Mouse (Mus musculus): ENCODE data around the gene Efcab6.
A peak's percentile ranks its signal among the peaks of the same experiment; 100 is the strongest.

Gene Efcab6

DNA sequence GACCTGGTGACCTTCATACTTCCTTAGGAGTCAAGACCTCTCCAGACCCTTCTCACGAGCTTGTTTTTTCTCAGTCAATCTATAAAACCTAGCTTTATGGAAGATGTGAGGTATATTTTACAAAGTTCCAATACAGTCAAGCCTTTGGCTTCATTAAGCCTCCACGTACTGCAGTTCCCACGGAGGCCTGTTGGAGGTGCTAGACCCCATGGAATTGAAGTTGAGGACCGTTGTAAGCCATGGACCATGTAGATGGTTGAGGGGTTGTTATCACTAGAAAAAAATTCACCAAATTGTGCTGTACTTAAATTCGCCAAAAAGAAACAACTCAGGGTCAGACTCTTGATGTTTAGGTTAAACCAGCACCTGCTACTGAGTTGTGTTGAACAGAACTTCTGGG lies 9.1 kb downstream of the Efcab6 start:
- DNase-seq, result no peak

DNA sequence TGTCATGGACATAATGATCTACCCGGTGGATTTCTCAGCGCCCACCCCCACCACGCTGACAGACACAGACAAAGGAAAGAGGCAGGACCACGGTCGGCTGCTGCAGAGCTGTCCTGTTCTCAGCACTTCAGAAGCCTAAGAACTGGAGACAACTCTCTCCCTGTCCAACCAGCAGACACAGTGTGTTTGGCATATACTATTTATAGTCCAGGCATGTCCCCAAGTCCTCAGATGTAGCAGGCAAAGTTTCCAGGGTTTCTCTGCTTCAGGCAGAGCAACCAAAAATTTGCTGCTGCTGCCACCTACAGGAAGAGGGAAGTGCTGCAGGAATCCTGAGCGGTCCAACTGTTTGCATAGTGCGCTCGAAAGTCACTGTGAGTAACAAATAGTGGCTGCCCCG lies 11.3 kb downstream of the Efcab6 start:
- DNase-seq, result peak; percentile 87

DNA sequence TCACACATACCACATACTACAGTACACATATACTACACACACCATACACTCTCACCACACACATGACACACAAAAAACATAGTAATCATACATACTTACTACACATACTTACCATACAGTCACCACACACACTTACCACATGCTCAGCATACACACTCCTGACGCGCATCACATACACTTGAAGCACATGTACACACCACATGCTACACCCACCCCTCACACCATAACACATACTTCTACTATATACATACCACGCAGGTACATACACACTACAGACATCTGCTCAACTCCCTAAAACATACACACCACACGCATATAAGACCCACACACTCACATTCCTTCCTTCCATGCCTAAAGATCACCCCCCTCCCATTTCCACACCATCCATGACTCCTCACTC lies 11.9 kb downstream of the Efcab6 start:
- DNase-seq, result no peak

DNA sequence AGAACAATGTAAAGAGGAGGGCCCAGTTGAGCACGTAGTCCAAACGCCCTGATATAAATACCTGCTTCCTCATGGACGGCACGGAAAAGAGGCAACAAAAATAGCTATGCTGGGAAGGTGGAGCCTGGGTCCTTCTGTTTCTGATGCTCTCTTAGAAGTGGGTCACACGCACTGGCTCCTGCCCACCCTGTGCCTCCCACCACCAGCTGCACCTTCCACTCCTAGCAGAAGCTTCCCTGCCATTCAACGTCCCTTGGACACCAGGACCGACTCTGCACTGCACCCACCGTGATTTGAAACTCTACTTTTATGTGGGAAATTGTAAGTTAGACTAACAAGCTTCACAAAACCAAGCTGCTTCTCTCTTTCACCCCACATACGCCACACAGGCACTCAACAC lies 12.8 kb downstream of the Efcab6 start:
- DNase-seq, result no peak

DNA sequence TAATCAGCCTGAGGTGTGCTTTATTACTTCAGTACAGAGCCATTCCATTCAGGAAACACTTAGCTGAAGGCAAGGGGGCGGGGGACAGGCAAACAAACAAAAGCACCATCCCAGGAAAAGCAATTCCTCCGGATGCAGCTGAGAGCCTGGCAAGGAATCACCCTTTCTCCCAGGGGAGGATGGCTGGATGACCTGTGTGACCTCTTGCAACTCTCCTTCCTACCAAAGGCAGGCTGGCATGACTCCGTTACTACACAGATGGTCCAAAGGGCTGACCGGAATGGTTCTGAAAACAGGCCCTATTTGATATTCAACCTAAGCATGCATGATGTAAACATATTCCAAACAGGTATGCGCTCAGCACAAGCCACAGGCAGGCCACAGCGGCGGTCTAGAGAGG lies 15.6 kb downstream of the Efcab6 start:
- no peak for DNase-seq

DNA sequence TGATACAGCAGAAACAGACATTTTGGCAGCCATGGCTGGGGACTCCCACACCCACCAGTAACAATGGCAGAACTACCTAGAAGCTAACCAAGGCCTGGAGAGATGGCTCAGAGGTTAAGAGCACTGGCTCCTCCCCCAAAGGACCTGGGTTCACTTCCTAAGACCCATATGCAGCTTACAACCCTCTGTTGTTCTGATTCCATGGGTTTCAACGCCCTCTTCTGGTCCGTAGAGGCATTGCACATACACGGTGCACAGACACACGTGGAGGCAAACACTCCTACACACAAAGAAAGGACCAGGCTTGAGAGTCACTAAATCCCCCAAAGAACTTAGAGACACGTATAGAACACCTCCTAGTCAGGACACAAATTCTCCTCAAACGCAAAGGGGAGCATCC lies 19.6 kb downstream of the Efcab6 start:
- DNase-seq, result no peak

DNA sequence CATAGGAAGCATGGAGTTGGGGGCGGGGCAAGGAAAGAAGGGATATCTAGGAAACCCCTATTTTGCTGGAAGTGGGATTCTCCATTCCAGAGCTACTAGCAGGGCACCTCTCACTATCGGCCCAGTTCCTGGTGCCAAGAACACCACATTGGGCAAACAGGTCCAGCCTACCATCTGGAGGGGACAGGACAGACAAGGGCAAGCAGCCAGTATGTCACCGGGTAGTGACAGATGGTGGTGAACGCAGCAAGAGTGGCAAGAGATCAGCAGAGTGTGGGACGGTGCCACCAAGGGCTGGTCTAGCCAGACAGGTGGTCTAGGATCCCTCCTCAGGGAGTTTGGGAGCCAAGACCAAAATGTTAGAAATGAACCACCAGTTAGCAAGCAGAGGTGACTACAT lies 28.1 kb downstream of the Efcab6 start:
- DNase-seq, result no peak

DNA sequence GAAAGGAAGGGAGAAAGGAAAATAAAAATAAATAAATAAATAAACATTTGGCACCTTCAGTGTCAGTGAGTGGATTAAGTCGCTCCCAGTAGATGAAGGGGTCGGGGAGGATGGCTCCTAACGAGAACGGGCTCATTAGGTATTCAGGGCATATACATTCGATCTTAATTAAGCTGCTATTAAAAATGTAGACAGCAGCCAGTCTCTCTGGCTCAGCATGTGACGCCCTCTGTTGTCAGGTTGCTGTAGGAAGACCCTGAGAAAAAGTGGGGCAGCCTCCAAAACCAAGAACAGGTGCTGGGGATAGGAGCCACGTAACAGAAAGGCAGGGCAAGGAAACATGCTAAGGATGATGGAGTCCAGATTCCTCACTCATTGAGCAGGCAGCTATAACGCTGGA lies 39.5 kb downstream of the Efcab6 start:
- no peak for DNase-seq

DNA sequence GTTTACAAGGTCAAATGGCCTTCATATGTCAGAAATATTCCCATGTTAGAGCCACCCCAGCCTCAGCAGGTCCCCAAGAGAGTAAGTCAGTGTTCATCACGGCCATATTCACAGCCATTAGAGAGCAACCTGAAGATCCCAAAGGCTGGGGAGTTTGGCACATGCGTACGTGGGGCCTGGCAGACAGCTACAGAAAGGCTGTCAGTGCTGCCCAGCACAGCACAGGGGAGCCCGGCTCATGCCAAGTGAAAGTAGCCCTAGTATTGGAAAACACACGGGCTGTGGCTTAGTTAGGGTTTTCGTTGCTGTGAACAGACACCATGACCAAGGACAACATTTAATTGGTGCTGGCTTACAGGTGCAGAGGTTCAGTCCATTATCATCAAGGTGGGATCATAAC lies 40.3 kb downstream of the Efcab6 start:
- DNase-seq, result no peak

DNA sequence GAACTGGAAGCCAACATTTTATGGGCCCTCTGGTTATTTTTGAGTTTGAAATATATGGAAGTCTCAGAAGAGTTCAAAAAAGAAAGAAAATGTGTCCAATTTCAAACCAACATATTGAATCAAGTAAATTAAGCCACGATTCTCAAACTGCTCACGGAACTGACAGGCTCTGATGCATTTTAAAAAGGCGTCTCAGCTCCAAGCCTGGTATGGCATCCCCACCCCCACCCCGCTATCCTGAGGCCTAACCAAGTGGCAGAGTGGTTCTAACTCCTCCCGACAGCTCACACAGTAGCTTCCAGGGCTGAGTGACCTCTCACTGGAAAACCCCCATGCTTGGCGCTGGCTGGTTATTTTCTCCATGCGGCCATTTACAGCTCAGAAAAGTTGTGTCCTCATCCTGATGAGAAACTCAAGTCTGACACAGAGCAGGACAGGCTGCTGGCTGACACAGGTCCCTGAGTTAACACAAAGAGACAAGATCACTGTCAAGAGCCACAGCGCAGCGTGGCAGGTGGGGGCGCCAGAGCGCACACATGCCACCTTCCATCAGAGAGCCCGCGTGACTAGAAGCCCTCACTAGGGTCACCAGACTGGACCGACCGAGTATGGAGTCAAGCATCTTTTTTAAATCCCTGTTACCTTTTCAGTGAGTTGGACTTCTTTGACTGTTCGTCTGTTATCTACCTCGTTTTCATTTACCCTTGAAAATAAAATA lies 55.7 kb downstream of the Efcab6 start:
- DNase-seq, result no peak

DNA sequence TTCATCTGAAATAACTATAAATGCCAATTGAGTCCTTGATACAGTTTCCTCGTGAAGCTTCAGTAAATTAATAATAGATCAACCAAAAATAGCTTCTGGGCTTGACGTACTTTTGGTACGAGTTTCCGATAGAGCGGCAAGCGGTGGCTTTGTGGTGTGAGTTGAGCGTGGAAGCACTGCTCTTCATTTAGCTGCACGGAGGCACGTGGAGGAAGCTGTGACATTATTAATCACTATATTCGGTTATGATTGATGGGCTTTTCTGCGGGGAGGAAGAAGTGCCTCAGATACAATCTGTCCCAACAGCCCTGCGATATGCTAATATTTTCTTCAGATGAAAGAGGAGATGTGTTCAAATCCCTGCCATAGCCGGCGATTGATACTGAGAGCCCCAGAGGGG lies 60.9 kb downstream of the Efcab6 start:
- no peak for DNase-seq

DNA sequence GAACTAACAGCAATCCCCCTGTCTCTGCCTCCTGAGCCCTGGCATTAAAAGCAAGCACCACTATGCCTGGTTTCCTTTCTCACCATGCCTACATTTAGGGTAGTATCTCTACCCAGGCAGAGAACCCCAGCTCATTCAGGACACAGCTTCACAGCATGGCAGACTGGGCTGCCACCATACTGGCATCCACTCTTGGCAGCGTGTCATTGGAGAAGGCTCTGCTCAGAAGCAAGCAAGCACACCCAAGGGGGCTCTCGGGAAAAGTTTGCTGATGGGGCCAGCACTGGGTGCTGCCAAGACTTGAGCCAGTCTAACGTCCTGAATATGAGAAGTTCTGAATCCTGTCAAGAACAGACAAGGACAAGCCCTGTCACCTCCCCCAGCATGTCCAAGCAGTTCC lies 66.1 kb downstream of the Efcab6 start:
- DNase-seq, result no peak

DNA sequence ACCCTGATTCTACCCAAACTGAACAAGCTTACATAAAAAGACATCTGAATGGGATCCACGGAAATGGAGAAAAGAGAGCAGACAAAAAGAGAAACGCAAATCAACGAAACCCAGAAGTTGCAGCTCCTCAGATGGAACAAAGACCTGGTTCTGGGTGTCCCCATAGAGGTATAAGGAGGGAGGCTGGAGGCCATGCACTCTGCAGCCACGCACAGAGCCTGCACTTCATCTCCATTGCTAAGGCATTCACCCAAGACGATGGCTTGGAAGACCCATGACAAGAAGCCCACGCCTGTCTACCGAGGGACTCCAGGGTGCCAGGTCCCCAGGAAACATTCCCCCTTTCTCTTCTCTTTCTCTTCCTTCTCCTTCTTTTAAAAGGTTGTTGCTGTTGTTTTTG lies 66.6 kb downstream of the Efcab6 start:
- DNase-seq, result no peak

DNA sequence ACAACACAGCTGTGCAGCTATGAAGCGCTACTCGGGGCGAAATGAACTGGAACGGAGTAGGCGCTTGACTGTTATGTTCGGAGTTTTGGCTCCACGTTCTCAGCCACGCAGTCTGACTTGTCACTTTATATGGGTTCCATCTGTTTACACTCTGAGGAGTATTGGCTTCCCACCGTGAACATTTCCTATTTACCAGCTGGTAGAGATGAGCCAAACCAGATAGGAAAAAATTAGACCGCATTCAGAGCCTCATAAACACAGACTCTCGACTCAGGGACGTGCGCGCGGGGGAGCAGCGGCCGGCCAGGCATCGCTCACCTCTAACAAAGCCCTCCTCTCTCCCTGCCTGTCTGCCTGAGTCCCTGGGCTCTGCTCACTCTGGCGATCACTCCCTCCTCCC lies 67.1 kb downstream of the Efcab6 start:
- peak; percentile 77 for DNase-seq

DNA sequence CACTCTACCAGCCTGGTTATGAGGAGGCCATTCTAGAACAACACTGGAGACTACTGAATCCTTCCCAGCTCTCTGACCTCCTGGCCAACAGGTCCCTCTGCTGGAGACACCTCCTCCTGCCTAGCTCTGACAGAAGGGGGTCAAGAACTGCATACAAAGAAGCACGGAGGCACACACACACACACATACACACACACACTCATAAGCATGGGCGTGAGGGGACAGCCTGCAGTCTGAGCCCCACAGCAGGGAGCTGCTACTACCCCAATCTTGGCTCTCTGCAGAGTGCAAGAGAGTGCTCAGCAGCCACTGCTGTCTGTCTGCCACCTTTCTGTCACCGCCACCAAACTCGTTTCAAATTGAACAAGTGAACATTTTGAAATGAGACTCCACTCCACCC lies 67.6 kb downstream of the Efcab6 start:
- DNase-seq, result no peak

DNA sequence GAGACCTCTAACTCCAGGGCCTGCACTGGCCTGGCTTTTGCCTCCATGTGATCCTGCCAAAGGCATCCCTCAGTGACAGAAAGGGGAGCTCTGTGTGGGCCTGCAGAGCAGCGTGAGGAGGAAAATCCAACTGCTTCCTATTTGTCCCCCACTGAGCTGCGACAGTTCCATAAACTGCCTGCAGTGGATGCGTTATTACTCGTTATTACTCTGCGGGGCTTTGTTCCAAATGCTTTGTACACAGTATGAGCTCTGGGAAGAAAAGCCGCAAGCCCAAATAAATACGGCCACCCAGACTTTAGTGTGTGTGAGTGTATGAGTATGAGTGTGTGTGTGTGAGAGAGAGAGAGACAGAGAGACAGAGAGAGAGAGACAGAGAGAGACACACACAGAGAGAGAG lies 68.3 kb downstream of the Efcab6 start:
- no peak for DNase-seq

DNA sequence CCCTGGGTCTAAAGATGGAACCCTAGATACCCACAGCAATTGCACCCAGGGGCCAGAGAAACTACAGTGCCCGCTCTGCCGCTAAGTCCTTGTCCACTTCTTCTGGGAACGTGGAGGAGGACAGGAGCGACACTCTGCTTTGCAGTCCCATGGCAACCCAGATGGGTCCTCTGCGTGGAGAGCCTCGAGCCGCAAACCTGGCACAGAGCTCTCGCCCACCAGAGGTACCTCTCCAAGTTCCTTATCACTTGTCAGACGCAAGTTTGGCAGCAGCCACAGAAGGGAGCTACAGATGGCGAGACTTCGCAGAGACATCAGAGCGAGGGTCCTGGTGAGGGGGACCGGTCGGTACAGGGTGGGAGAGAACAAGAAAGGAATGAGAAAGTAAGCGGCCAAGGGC lies 73.0 kb downstream of the Efcab6 start:
- peak; percentile 37 for DNase-seq

DNA sequence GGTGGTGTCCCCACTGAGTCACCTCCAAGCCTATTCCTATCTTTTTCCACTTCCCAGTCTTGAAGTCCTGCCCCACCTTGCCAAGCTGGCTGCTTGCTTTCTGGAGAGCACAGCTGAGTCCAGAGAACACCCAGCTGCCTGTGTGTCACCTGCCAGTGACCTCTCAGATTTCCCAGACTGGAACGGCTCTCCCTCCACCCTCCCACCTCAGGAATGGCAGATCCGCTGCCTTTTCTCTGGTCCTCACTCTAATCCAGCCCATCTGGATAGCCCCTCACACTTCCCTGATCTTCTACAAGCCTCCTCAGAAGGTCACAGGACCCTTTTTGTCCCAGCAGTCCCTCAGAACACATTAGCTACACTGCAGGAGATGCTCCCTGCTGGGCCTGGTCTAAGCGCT lies 73.7 kb downstream of the Efcab6 start:
- no peak for DNase-seq

DNA sequence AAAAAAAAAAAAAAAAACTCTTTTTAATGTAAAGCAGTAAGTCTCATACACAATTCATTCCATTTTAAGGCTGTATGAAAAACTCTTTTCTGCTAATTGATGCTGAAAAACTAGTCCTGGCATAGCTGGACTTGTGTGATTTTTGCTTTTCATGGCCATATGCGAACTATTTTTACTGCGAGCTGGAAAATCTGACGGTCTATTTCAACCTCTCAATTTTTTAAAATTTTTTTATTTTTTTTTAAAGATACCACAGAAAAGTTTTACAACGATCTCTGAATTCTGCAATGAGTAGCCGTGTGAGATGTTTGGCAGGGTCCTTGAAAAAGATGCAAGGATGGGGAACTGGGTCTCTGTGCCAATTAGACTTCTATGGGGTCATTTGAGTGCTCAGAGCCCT lies 75.9 kb downstream of the Efcab6 start:
- DNase-seq, result no peak

DNA sequence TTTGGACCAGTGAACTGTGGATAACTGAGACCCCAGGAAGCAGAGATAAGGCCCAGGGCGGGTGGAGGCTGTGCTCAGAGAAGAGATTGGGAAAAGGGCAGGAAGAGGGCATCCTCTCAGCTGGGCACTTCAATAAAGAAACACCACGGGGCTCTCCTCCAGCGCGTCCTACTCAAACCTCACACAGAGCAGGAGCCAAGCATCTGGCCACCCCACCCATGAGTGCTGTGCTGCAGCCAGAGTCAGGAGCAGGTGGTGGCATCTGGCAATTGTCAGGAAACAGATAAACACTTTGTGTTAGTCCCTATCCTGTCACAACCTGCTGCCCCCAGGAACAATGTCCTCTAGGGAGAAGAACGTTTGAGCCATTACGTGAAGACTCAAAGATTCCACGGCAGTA lies 77.1 kb downstream of the Efcab6 start:
- no peak for DNase-seq

DNA sequence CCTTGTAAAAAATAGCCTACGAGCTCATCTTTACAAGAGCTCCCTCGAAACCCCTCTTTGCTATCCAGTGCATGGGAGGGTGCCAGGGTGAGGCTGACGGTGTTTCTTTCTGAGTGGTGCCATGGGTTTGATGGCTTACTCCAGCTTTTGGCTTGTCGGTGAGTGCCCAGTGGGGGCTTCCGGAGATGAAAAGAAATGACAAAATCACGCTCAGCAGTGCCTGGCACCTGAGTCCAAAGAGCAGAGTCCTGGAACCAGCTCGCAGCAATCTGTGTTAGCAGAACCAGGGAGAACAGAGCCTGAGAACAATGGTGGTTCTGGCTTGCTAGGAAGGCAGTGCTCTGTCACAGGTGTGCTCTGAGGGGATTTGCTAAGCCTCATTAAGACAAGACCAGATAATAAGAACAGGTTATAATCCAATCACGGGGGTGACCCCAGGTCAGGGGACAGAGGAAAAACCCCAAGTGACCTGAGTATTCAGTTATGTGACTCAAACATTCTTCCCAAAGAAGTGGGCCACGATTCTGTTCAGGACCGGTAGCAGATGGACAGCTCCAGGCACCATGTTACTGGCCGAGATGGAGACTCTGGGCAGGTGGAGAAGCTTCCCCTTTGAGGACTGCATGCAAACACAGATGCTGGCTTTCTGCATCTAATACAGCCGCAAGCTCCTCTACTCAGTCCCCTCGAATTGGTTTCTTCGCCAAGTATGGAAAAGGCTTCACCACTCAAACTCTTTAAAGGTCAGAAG lies 82.8 kb downstream of the Efcab6 start:
- DNase-seq, result no peak

DNA sequence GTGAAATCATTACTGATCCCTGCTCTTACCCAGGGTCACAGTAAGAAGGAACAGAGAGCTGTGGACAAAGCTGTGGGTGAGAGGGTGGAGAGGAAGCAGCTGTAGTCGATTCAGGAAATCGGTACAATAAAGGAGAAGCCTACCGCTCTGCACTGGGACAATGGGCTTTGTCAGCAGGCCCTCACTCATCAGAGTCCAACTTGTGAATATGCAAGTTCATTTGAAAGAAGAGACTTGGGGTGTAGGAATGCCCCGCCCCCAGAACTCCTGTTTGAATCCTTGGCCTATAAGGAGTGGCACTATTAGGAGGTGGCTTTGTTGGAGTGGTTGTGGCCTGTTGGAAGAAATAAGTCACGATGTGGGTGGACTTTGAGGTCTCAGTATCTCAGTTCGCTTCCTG lies 86.3 kb downstream of the Efcab6 start:
- DNase-seq, result no peak

DNA sequence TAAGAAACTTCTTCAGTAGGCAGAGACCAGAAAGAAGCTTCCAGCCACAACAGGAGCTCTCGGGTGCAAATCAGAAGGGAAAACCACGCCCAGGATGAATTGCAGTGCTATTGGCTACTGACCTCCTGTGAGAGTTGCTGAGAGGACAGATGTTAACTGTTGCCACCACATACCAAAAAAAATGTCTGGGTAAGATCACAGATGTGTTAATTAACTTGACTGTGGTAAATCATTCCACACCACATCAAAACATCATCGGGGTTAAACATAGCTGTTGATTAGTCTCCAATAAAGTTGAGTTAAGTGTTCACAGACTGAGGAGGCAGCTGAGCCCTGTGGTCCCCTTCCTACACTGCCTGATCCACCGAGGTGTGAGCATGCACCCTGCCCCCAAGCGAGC lies 88.1 kb downstream of the Efcab6 start:
- no peak for DNase-seq

DNA sequence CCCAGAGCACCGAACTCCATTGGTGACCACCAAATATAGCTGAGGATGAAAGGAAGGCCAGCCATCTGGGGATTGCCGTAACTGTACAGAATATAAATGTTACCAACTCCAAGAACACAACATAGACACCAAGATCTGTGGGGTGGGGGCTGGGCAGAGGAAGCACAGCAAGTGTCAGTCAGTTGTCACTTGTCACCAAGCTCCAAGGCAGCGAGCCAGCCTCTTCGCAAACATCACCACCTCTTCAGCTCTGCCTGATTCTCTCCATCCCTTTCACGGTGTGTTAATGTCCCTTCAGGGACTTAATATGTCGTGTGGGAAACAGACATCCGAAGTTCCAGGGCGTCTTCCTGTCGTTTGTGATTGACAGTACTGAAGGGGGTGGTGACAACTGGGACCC lies 93.0 kb downstream of the Efcab6 start:
- DNase-seq, result no peak

DNA sequence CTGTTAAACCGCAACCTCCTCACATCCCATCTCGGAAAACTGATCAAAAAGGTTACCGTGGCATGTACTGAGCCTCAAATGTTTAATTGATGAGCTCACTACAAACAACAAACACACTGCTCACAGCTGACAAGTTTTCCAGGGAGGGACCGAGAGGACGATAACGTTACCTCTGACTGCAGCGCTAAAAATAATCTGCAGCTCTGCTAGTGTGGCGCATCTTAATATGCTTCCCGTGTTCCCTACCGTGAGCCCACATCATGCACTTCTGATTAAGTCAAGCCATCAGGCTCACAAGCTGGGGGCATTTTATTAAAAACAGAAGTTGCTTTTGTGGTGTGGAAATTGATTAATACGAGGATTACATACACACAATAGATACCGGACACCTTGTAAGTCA lies 97.4 kb downstream of the Efcab6 start:
- no peak for DNase-seq

Data from right cerebral cortex, adult 18-20 months (tissue).